Mouse (Mus musculus) large intestine, adult 2 months (tissue): ENCODE data around the gene Dvl2. TPM values are rescaled to one million over a fixed set of nuclear protein-coding genes. Genes with fewer than 3 reads are reported as not detected.
A peak's percentile ranks its signal among the peaks of the same experiment; 100 is the strongest.
"Not testable (repeated sequence)": the region's sequence is repeated elsewhere in the genome, so short reads cannot be mapped to it uniquely, and the experiment has no call there.

Experiments
- DNase-seq: peaks from one replicate; pipeline ENCODE4 v3.0.0-alpha.2; 2012; ENCODE audit warnings: low read depth, low spot score
- WGBS: fragments of 180-500 bp; shearing (Covaris S2); methylation state at CpG from one replicate; pipeline ENCODE4 v1.1.7; 2018; 5-methylcytosine and 5-hydroxymethylcytosine counted together
- polyA plus RNA-seq: library from polyadenylated mRNA; depleted of rRNA; stranded (reverse); fragments of >200 nt; gene quantifications from 2 replicates; pipeline ENCODE4 v1.2.3, GENCODE M21; 2012

Gene Dvl2
- polyA plus RNA-seq, 1 experiment, result 5.5 TPM

GRCm38 (mm10) chr11:70001159-70001558 is 764 bp downstream of the Dvl2 start:
- WGBS, result 13% methylated on average over 8 of the region's 8 CpGs
- DNase-seq, result no peak

GRCm38 (mm10) chr11:70001865-70002264 is 1.5 kb downstream of the Dvl2 start:
- no peak for DNase-seq

- 94% methylated on average over 2 of the region's 2 CpGs for WGBS
- DNase-seq, result no peak
Observed at GRCm38 (mm10) chr11:70002471-70002870, 2.1 kb downstream of the Dvl2 start.

GRCm38 (mm10) chr11:70005521-70005920 is 5.1 kb downstream of the Dvl2 start:
- 56% methylated on average over 5 of the region's 5 CpGs for WGBS
- no peak for DNase-seq

- DNase-seq, result no peak
- WGBS, result 84% methylated on average over 6 of the region's 6 CpGs
Observed at GRCm38 (mm10) chr11:70010033-70010432, 9.6 kb downstream of the Dvl2 start.

- DNase-seq, result no peak
- 82% methylated on average over 12 of the region's 12 CpGs for WGBS
Observed at GRCm38 (mm10) chr11:70010548-70010947, 10.2 kb downstream of the Dvl2 start.

GRCm38 (mm10) chr11:70010961-70011360 is 10.6 kb downstream of the Dvl2 start:
- DNase-seq, result no peak
- 89% methylated on average over 10 of the region's 10 CpGs for WGBS

GRCm38 (mm10) chr11:70012931-70013330 is 12.5 kb downstream of the Dvl2 start:
- 84% methylated on average over 9 of the region's 9 CpGs for WGBS
- DNase-seq, result no peak

- WGBS, result 93% methylated on average over 3 of the region's 3 CpGs
- no peak for DNase-seq
Observed at GRCm38 (mm10) chr11:70013408-70013807, 13.0 kb downstream of the Dvl2 start.

- 68% methylated on average over 5 of the region's 5 CpGs for WGBS
- no peak for DNase-seq
Observed at GRCm38 (mm10) chr11:70014051-70014450, 13.7 kb downstream of the Dvl2 start.

- DNase-seq, result no peak
- under 1% methylated on average over 35 of the region's 35 CpGs for WGBS
Observed at GRCm38 (mm10) chr11:70014880-70015558, 14.6 kb downstream of the Dvl2 start, which contains the start of gene Acadvl. TSS of gene Acadvl (minus strand) at chr11:70015411.

GRCm38 (mm10) chr11:70015677-70016076 is 15.3 kb downstream of the Dvl2 start:
- 61% methylated on average over 6 of the region's 6 CpGs for WGBS
- DNase-seq, result no peak

GRCm38 (mm10) chr11:70016177-70016576 is 15.8 kb downstream of the Dvl2 start:
- DNase-seq, result not testable (repeated sequence)

GRCm38 (mm10) chr11:70016669-70017068 is 16.3 kb downstream of the Dvl2 start, which contains the start of gene Dlg4:
TSS of gene Dlg4 (plus strand) at chr11:70016942.
- 85% methylated on average over 3 of the region's 3 CpGs for WGBS
- DNase-seq, result no peak

More at GRCm38 (mm10) chr11:70016177-70016576, 15.8 kb downstream of the Dvl2 start:
- whole genome bisulfite sequencing, result 80% methylated on average over 2 of the region's 2 CpGs

GRCm38 (mm10) chr11:70017199-70017767 is 16.9 kb downstream of the Dvl2 start:
- DNase-seq, result no peak
- WGBS, result 54% methylated on average over 7 of the region's 7 CpGs

- DNase-seq, result no peak
- WGBS, result 5% methylated on average over 25 of the region's 25 CpGs
Observed at GRCm38 (mm10) chr11:70018131-70018990, 18.0 kb downstream of the Dvl2 start.

GRCm38 (mm10) chr11:70019495-70020021 is 19.2 kb downstream of the Dvl2 start:
- 56% methylated on average over 2 of the region's 2 CpGs for WGBS
- DNase-seq, result no peak

- DNase-seq, result no peak
- 27% methylated on average over 8 of the region's 8 CpGs for WGBS
Observed at GRCm38 (mm10) chr11:70020022-70020631, 19.7 kb downstream of the Dvl2 start.

- WGBS, result 1% methylated on average over 8 of the region's 8 CpGs
Observed at GRCm38 (mm10) chr11:70020731-70021263, 20.4 kb downstream of the Dvl2 start.

More at GRCm38 (mm10) chr11:70020731-70021263, 20.4 kb downstream of the Dvl2 start:
- peak; percentile 60 for DNase-seq
